In genomic region chr6:53201281-53201956, GRCm38 (mm10) we compare ENCODE assay signal across 9 mouse cellular contexts.
A peak's percentile ranks its signal among the peaks of the same experiment; 100 is the strongest.
DNase-seq lines count a peak whose midpoint lies in the region; ATAC-seq and TF ChIP-seq lines count a peak whose summit lies in the region.
"Had no signal": no experiment of that assay in that cellular context is flagged by ENCODE, and none has a peak within 500 bp of the region (broad histone marks: within the 10 kb centered on the region; RNA-seq: fewer than 3 reads in every experiment).

No protein-coding gene starts in this region.

- no peak overlapping the region for H3K4me3 ChIP-seq in heart, embryonic 10.5 days
- H3K4me3 ChIP-seq in heart, adult 2 months, result no peak overlapping the region
- H3K4me3 ChIP-seq in embryonic facial prominence, embryonic 12.5 days, result no peak overlapping the region
- H3K4me3 ChIP-seq: midbrain, embryonic 12.5 days had no signal

- H3K9ac ChIP-seq in heart, adult 2 months (ENCODE audit: low read depth, low read length), result no peak overlapping the region
- no peak overlapping the region for H3K9ac ChIP-seq in embryonic facial prominence, embryonic 12.5 days
- H3K9ac ChIP-seq: midbrain, embryonic 12.5 days had no signal

- TF ChIP-seq EP300 in heart, adult 2 months (IDR thresholded peaks at IDR 0.05; ENCODE audit: insufficient read depth, low read depth, low read length), result no peak

- no peak overlapping the region for H3K4me2 ChIP-seq in embryonic facial prominence, embryonic 12.5 days (replicated peaks)
- H3K4me2 ChIP-seq: midbrain, embryonic 12.5 days had no signal

- TF ChIP-seq POLR2A in heart, adult 2 months (IDR thresholded peaks at IDR 0.05; ENCODE audit: insufficient read depth, low read depth, low read length), result no peak

- peak overlapping the region; percentile 7 for H3K27ac ChIP-seq in heart, embryonic 10.5 days
- H3K27ac ChIP-seq in heart, adult 2 months, result no peak overlapping the region
- H3K27ac ChIP-seq in embryonic facial prominence, embryonic 12.5 days, result peak overlapping the region; percentile 81
- H3K27ac ChIP-seq: midbrain, embryonic 12.5 days had no signal

- WGBS in heart, embryonic 10.5 days, result 13% methylated on average over 10 of the region's 10 CpGs
- 37% methylated on average over 10 of the region's 10 CpGs for WGBS in heart, adult 2 months
- 6% methylated on average over 10 of the region's 10 CpGs for whole genome bisulfite sequencing in embryonic facial prominence, embryonic 12.5 days

- H3K36me3 ChIP-seq in heart, embryonic 10.5 days, result no peaks in the 10 kb centered on the region
- H3K36me3 ChIP-seq in heart, adult 2 months (ENCODE audit: control insufficient read depth, insufficient read depth, low read length), result no peaks in the 10 kb centered on the region
- H3K36me3 ChIP-seq in embryonic facial prominence, embryonic 12.5 days, result no peaks in the 10 kb centered on the region
- H3K36me3 ChIP-seq: midbrain, embryonic 12.5 days had no signal

- 0 out of 2 replicates have a peak, but pooled peaks have one; percentile 41 for ATAC-seq in embryonic facial prominence, embryonic 12.5 days (ENCODE audit: insufficient number of reproducible peaks, insufficient read depth, low FRiP score, low TSS enrichment)

- peaks cover 21% of the 10 kb centered on the region for H3K4me1 ChIP-seq in heart, embryonic 10.5 days
- no peaks in the 10 kb centered on the region for H3K4me1 ChIP-seq in heart, adult 2 months (ENCODE audit: control insufficient read depth, insufficient read depth, low read length)
- peaks cover 24% of the 10 kb centered on the region for H3K4me1 ChIP-seq in embryonic facial prominence, embryonic 12.5 days

- TF ChIP-seq CTCF in heart, adult 2 months (IDR thresholded peaks at IDR 0.05), result no peak

- peaks cover 5% of the 10 kb centered on the region; the same call in 1 of the 2 replicates for H3K27me3 ChIP-seq in heart, embryonic 10.5 days (ENCODE audit: insufficient read depth, poor library complexity, severe bottlenecking)
- H3K27me3 ChIP-seq in heart, adult 2 months (ENCODE audit: control insufficient read depth, insufficient read depth, low read length), result no peaks in the 10 kb centered on the region
- H3K27me3 ChIP-seq in embryonic facial prominence, embryonic 12.5 days, result no peaks in the 10 kb centered on the region
- H3K27me3 ChIP-seq: midbrain, embryonic 12.5 days had no signal

- no peak for DNase-seq in heart, embryonic 10.5 days (ENCODE audit: low spot score)
- DNase-seq in heart, adult 2 months, result no peak
- DNase-seq in right cerebral cortex, postnatal 4 days, result peak; percentile 60
- DNase-seq in right cerebral cortex, postnatal 36 days (ENCODE audit: low spot score in 2 of 2), result no peak
- DNase-seq in urinary bladder, postnatal 36 days (ENCODE audit: low spot score in 2 of 2), result peak; percentile 47 to 54
- no peak for DNase-seq in adrenal gland, postnatal 4 days (ENCODE audit: low spot score in 2 of 2)
- no peak for DNase-seq in heart, postnatal 14 days

- intact Hi-C loops in heart, adult 2 months (cut with DNase I), result no loop called here
- intact Hi-C loops in heart, postnatal 14 days (cut with DNase I), result no loop called here

- no peaks in the 10 kb centered on the region; the same call in 1 of the 2 replicates for H3K79me2 ChIP-seq in heart, adult 2 months (replicated peaks; ENCODE audit: control insufficient read depth, insufficient read depth, low read length)

- no peaks in the 10 kb centered on the region for H3K9me3 ChIP-seq in heart, embryonic 10.5 days
- no peaks in the 10 kb centered on the region for H3K9me3 ChIP-seq in embryonic facial prominence, embryonic 12.5 days
- H3K9me3 ChIP-seq: midbrain, embryonic 12.5 days had no signal

Comparison
In these comparisons a context has a peak if more than half of its experiments do, and no peak if none do; other contexts are left out.
1. DNase-seq: peak in right cerebral cortex, postnatal 4 days (single experiment) and urinary bladder, postnatal 36 days (2 of 2); none in heart, embryonic 10.5 days (single experiment), heart, adult 2 months (0 of 2), right cerebral cortex, postnatal 36 days (0 of 2), adrenal gland, postnatal 4 days (0 of 2) and heart, postnatal 14 days (0 of 2).